Mouse (Mus musculus): Measurements from ENCODE around the gene Lmod2.

GRCm38 (mm10) chr6:24620936-24621335 is 23.4 kb downstream of the Lmod2 start:
- TF ChIP-seq CTCF (IDR thresholded peaks at IDR 0.05; ENCODE audit: low read depth, low read length) (no peak), GATA1 (IDR thresholded peaks at IDR 0.05; ENCODE audit: borderline replicate concordance, low read length) (no peak), TAL1 (conservative IDR thresholded peaks at IDR 0.05; ENCODE audit: low read depth, low read length) (no peak), GATA2 (IDR thresholded peaks at IDR 0.05; ENCODE audit: borderline replicate concordance, low read depth, low read length) (no peak), POLR2AphosphoS5 (IDR thresholded peaks at IDR 0.05; ENCODE audit: insufficient replicate concordance, low read depth, low read length) (no peak)
